Mouse (Mus musculus) midbrain, embryonic 14.5 days (tissue): ENCODE measurements around the gene Sergef. TPM values are rescaled to one million over a fixed set of nuclear protein-coding genes. Genes with fewer than 3 reads are reported as not detected.
A peak's percentile ranks its signal among the peaks of the same experiment; 100 is the strongest.

Experiments used
- ATAC-seq: fragments of 200-750 bp; cut with Nextera tagmentation; 2 replicates; pipeline ENCODE4 v1.8.0; 2017; ENCODE audit warnings: moderate number of reproducible peaks, moderate library complexity; ENCODE audit not compliant: low FRiP score, low TSS enrichment
- DNase-seq: peaks from one replicate; pipeline ENCODE4 v3.0.0-alpha.2; 2015
- H3K27ac ChIP-seq: fragments of 300-500 bp; sonication (generic); replicated peaks from 2 replicates; pipeline ENCODE4 v1.5.1; 2014; ENCODE audit warnings: mild to moderate bottlenecking, low read depth, low read length, moderate library complexity
- H3K27me3 ChIP-seq: fragments of 300-500 bp; sonication (generic); 2 replicates; pipeline ENCODE4 v1.6.1; 2014; ENCODE audit warnings: low read length, control low read depth, mixed read lengths; ENCODE audit not compliant: control insufficient read depth, insufficient read depth
- H3K36me3 ChIP-seq: fragments of 300-500 bp; sonication (generic); 2 replicates; pipeline ENCODE4 v1.6.1; 2014; ENCODE audit warnings: low read length, control low read depth; ENCODE audit not compliant: control insufficient read depth, insufficient read depth
- H3K4me1 ChIP-seq: fragments of 300-500 bp; sonication (generic); 2 replicates; pipeline ENCODE4 v1.6.1; 2014; ENCODE audit warnings: mild to moderate bottlenecking, antibody characterized with exemption, low read length, control low read depth; ENCODE audit not compliant: control insufficient read depth, insufficient read depth
- H3K4me2 ChIP-seq: fragments of 300-500 bp; sonication (generic); 2 replicates; pipeline ENCODE4 v1.6.1; 2014; ENCODE audit warnings: mild to moderate bottlenecking, low read length, moderate library complexity
- H3K4me3 ChIP-seq: fragments of 300-500 bp; sonication (generic); replicated peaks from 2 replicates; pipeline ENCODE4 v1.5.1; 2014; ENCODE audit warnings: low read depth, low read length
- H3K9ac ChIP-seq: fragments of 300-500 bp; sonication (generic); replicated peaks from 2 replicates; pipeline ENCODE4 v1.6.1; 2014; ENCODE audit warnings: mild to moderate bottlenecking, low read length, moderate library complexity
- H3K9me3 ChIP-seq: fragments of 300-500 bp; sonication (generic); 2 replicates; pipeline ENCODE4 v1.6.1; 2016; ENCODE audit warnings: low read length, control low read depth, mixed read lengths; ENCODE audit not compliant: control insufficient read depth
- WGBS: fragments of 180-500 bp; shearing (Covaris S2); extraction: QIAGEN DNeasy Blood & Tissue Kit; methylation state at CpG from one replicate; pipeline ENCODE4 v1.1.7; 2014; 5-methylcytosine and 5-hydroxymethylcytosine counted together
- polyA plus RNA-seq: library from polyadenylated mRNA; unstranded; fragments of >200 nt; fragmentation: Nextera tagmentation; extraction: Ambion mirVana; gene quantifications from 2 replicates; pipeline ENCODE4 v1.2.1, GENCODE M21; 2014

Sergef gene
- polyA plus RNA-seq, 1 experiment from 2014 or later = 31.1 TPM

DNA sequence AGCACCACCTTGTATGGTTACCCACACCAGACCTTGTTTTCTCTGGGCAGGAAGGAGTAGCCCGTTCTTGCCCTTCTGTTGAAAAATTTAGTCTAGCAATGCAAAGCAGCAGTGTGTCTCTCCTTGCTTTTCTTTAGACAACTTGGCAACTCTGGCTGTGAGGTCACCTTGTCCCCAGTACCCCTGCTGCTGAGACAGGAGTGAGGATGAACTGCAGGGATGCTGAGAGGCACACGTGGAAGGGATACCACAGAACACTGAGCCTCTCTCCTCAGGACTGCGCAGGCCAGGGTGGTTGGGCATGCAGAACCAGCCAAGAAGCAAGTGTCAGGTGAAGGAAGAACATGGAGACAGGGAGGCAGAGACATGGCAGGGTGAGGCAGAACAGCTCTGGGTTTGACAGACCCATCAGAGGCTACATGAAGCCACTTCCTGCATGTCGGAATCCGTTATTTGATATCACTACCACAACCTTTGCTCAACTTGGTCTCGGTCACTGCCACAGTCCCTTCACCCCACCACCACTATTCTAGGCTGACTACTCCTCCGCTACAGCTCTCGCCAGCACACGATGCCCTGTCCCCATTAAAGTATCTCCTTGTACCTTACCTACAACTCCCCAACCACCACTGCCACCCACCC, 103.0 kb downstream of the Sergef start:
- Histone ChIP-seq H3K9ac (no peak overlapping the region), H3K4me3 (no peak overlapping the region), H3K4me1 (peaks cover 17% of the 10 kb centered on the region), H3K4me2 (no peak overlapping the region), H3K9me3 (no peaks in the 10 kb centered on the region), H3K36me3 (no peaks in the 10 kb centered on the region), H3K27me3 (no peaks in the 10 kb centered on the region), H3K27ac (no peak overlapping the region)
- no peak for DNase-seq
- ATAC-seq = no peak
- WGBS = 89% methylated on average over 9 of the region's 9 CpGs

DNA sequence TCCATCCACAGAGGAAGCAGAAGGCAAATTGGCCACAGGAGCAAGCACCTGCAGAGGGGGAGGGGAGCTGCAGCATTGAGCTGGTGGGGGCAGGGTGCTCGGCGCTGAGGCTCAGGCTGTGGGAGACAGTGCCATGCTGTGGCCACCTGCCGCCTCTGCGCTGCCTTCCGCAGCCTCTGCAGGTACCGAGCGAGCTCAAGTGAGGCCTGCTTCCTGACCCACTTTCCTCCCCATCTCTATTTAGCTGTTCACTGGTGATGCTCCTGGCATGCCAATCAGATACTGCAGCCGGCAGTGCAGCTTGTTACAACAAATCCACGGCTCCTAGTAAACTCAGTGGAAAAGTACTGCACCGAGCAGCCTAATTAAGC, 104.2 kb downstream of the Sergef start:
- 15% methylated on average over 10 of the region's 10 CpGs for WGBS
- Histone ChIP-seq H3K9ac (no peak overlapping the region; the same call in 1 of the 2 replicates), H3K36me3 (no peaks in the 10 kb centered on the region), H3K27me3 (no peaks in the 10 kb centered on the region), H3K4me3 (no peak overlapping the region), H3K9me3 (no peaks in the 10 kb centered on the region), H3K4me1 (peaks cover 17% of the 10 kb centered on the region), H3K4me2 (peak overlapping the region; percentile 30), H3K27ac (peak overlapping the region; percentile 80)
- ATAC-seq = peak; percentile 87
- DNase-seq = peak; percentile 88

DNA sequence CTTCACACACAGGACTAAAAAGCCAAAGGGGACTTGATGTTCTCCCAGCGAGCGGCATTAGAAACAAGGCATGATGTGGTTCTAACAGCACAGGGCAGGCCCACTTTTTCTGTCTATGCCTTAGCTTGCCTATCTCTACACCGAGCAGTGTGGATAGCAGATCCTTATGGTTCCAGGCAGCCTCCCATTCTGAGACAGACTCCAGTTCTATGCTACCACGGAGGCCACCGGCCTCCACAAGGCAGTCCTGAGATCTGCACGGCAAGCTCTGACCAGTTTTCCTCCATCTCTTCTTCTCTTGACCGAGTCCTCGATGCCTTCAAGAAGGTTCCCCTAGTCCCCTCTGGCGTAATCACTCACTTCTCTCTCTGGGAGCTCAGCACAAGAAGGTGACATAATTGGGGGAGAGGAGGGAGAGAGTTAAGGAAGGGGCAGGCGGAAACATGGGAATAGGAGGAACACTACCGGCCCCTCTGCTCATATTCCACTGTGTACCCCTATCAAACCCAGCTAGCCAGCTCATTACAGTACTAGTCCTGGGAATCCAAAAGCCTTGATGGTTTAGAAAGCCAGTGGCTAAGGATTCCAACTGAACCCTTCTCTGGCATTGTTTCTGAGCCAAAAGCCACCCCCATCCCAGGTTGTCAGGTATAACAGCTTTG, 104.7 kb downstream of the Sergef start:
- ATAC-seq (peak; percentile 24; the same call in 1 of the 2 replicates), DNase-seq (no peak)
- peak overlapping the region; percentile 80 for H3K27ac ChIP-seq
- H3K27me3 ChIP-seq = no peaks in the 10 kb centered on the region
- WGBS = 81% methylated on average over 11 of the region's 11 CpGs
- no peak overlapping the region; the same call in 1 of the 2 replicates for H3K9ac ChIP-seq
- H3K36me3 ChIP-seq = no peaks in the 10 kb centered on the region
- H3K4me1 ChIP-seq = peaks cover 17% of the 10 kb centered on the region
- H3K4me2 ChIP-seq = peak overlapping the region; percentile 30; the same call in 1 of the 2 replicates
- H3K4me3 ChIP-seq = no peak overlapping the region
- H3K9me3 ChIP-seq = no peaks in the 10 kb centered on the region

DNA sequence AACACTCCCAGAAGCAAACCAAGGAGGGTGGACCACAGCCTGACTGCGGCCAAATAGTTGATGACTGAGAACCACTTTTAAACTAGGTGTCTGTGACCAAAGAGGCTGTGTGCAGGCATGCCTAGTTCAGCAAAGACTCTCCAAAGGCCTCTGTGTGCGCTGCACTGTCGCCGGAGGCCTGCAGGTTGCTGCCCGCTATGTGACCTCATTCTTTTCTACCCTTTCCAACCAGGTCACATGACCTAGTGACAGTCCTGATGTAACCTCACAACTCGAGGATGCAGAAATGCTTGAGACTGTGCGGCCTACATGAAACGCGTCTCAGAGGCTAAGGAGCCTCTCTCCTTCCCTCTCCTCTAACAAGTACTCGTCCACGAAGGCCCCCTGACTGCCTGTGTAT, 106.1 kb downstream of the Sergef start:
- ATAC-seq = no peak

DNA sequence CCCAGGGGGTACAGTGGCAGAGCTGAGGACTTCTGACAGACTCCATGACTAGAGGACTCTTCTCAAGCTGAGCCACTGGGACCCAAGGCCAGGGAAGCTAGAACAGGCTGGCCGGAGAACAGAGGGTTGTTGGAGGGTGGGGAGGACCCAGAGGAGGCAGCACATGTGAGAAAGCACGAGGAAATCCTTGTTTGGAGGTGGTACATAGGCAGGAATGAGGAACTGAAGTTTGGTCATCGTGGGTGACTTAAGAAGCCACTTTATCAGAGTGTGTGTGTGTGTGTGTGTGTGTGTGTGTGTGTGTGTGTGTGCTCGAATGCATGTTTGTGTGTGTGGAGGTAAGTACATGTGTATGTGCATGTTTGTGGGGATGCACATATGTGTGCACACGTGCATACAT, 108.3 kb downstream of the Sergef start:
- no peak overlapping the region for H3K4me2 ChIP-seq
- DNase-seq = no peak
- H3K27me3 ChIP-seq = no peaks in the 10 kb centered on the region
- H3K9me3 ChIP-seq = no peaks in the 10 kb centered on the region
- no peak overlapping the region for H3K27ac ChIP-seq
- no peak overlapping the region for H3K9ac ChIP-seq
- peaks cover 15% of the 10 kb centered on the region for H3K4me1 ChIP-seq
- WGBS = 84% methylated on average over 5 of the region's 5 CpGs
- no peak overlapping the region for H3K4me3 ChIP-seq
- no peaks in the 10 kb centered on the region for H3K36me3 ChIP-seq
- no peak for ATAC-seq

More for the DNA sequence above, 106.1 kb downstream of the Sergef start:
- no peak for DNase-seq
- WGBS = 85% methylated on average over 11 of the region's 11 CpGs
- H3K9ac ChIP-seq = no peak overlapping the region
- no peak overlapping the region for H3K4me3 ChIP-seq
- H3K4me1 ChIP-seq = peaks cover 17% of the 10 kb centered on the region
- no peaks in the 10 kb centered on the region for H3K27me3 ChIP-seq
- H3K9me3 ChIP-seq = no peaks in the 10 kb centered on the region
- H3K27ac ChIP-seq = no peak overlapping the region
- H3K36me3 ChIP-seq = no peaks in the 10 kb centered on the region
- H3K4me2 ChIP-seq = no peak overlapping the region

DNA sequence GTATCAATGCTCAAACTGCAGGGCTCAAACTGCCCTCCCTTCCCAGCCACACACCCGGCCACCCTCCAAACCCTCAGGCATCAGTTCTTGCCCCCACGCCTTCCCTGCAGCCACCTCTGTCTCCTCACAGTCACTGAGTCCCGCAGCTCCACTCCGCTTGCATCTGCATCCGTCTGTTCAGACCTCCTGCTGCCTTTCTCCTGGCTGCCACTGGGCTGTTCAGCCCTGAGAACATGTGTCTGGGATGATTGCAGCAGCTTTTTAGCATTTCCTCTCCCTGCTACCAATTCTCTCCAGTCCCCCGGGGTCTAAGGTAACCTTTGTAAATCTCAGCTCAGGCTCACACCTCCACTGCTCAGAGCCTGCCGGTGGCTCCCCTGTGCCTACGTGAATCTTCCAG, 109.7 kb downstream of the Sergef start:
- H3K9ac ChIP-seq = no peak overlapping the region
- no peak overlapping the region for H3K4me3 ChIP-seq
- no peaks in the 10 kb centered on the region for H3K9me3 ChIP-seq
- 45% methylated on average over 8 of the region's 8 CpGs for WGBS
- ATAC-seq (no peak), DNase-seq (peak; percentile 40)
- H3K27me3 ChIP-seq = no peaks in the 10 kb centered on the region
- peak overlapping the region; percentile 15; the same call in 1 of the 2 replicates for H3K27ac ChIP-seq
- H3K36me3 ChIP-seq = no peaks in the 10 kb centered on the region
- H3K4me1 ChIP-seq = peaks cover 4% of the 10 kb centered on the region
- H3K4me2 ChIP-seq = no peak overlapping the region

DNA sequence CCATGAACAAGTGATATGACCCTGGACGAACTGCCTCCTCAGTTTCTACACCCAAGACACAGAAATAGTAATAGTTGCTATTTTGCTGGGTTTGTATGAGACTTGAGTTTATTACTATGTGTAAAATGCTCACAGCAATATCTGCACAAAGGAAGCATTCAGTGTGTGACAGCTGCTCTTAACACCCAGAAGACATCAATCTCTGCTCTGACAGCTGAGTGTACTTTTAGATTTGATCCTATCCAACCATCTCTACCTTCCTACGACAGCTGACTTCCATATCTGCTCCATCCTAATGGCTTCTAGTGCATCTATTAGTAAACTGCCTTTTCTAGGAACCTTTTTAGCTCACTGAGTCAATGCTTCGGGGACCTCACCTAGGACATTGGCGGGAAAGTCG, 110.3 kb downstream of the Sergef start:
- no peaks in the 10 kb centered on the region for H3K36me3 ChIP-seq
- DNase-seq = no peak
- H3K27me3 ChIP-seq = no peaks in the 10 kb centered on the region
- no peak overlapping the region for H3K4me3 ChIP-seq
- no peak overlapping the region for H3K4me2 ChIP-seq
- H3K4me1 ChIP-seq = no peaks in the 10 kb centered on the region
- no peaks in the 10 kb centered on the region for H3K9me3 ChIP-seq
- 90% methylated on average over 5 of the region's 5 CpGs for WGBS
- no peak for ATAC-seq
- no peak overlapping the region for H3K27ac ChIP-seq
- H3K9ac ChIP-seq = no peak overlapping the region

DNA sequence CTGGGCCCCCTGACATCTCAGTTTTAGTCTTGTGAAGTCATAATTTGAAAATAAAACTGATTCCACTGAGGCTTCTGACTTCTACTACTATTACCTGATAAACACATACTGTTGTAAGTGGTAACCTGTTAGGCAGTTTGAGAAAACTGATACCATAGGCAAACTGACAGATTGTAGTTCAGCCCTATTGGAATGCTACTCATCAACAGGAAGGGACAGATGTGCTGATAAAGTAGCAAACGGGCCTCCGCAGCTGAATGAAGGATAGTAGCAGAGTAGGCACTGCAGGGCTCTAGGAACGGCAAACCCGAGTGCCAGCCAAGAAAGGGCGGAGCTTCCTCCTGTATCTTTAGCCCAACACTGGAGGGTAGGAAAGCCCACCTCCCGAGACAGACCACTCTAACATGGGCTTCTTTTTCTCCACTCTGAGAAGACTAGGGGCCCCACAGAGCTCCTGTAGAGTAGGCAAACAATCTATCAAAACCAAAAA, 112.9 kb downstream of the Sergef start:
- Histone ChIP-seq H3K27ac (no peak overlapping the region), H3K27me3 (no peaks in the 10 kb centered on the region), H3K4me2 (no peak overlapping the region), H3K36me3 (no peaks in the 10 kb centered on the region), H3K4me1 (no peaks in the 10 kb centered on the region), H3K9me3 (no peaks in the 10 kb centered on the region), H3K4me3 (no peak overlapping the region), H3K9ac (no peak overlapping the region)
- DNase-seq (no peak), ATAC-seq (no peak)
- 68% methylated on average over 6 of the region's 6 CpGs for WGBS

DNA sequence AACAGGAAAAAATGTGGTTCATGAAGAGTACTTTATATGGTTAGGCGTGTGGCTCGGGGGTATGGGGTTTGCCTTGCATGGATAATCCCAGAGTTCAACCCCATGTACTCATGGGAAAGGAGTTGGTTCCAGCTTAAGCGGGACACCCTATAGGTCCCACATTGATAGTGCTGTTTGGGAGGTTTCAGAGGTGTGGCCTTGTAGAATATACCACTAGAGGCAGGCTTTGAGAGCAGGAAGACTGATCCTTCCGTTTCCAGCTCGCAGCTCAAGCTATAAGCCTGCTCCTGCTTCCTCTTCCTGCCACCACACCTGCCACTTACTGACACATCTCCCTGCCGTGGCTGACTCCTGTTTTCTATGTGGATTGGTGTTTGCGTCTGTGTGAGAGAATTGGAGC, 116.4 kb downstream of the Sergef start:
- 90% methylated on average over 7 of the region's 7 CpGs for WGBS
- H3K27me3 ChIP-seq = no peaks in the 10 kb centered on the region
- no peaks in the 10 kb centered on the region for H3K4me1 ChIP-seq
- no peak overlapping the region for H3K4me3 ChIP-seq
- no peak overlapping the region for H3K4me2 ChIP-seq
- ATAC-seq (no peak), DNase-seq (no peak)
- no peak overlapping the region for H3K9ac ChIP-seq
- no peaks in the 10 kb centered on the region for H3K9me3 ChIP-seq
- no peak overlapping the region for H3K27ac ChIP-seq
- no peaks in the 10 kb centered on the region for H3K36me3 ChIP-seq
